Mouse (Mus musculus) MEL (cell line): ENCODE measurements around the gene Flot2. TPM values are rescaled to one million over a fixed set of nuclear protein-coding genes. Genes with fewer than 3 reads are reported as not detected.

Experiments used
- DNase-seq: peaks from one replicate; pipeline ENCODE4 v3.0.0; 2011; ENCODE audit warnings: low read depth, low spot score
- H3K27ac ChIP-seq: 2 replicates; pipeline ENCODE4 v1.5.1; 2012; ENCODE audit warnings: low read depth, mild to moderate bottlenecking, control low read depth, low read length, moderate library complexity; ENCODE audit not compliant: control insufficient read depth
- H3K27me3 ChIP-seq, 2 experiments: fragments of 150-350 bp in 1 of 2; sonication (generic) in 1 of 2; 2 replicates each; pipeline ENCODE4 v1.6.1; 2012; ENCODE audit warnings: low read length in 2 of 2, mild to moderate bottlenecking in 2 of 2, improper control_type of control experiment in 1 of 2, moderate library complexity in 1 of 2; ENCODE audit not compliant: insufficient read depth in 2 of 2, control insufficient read depth in 1 of 2
- H3K36me3 ChIP-seq, 2 experiments: 2 replicates each; pipeline ENCODE4 v1.6.1; 2012 to 2014; ENCODE audit warnings: low read length in 2 of 2, improper control_type of control experiment in 1 of 2, inconsistent platforms in 1 of 2, mild to moderate bottlenecking in 1 of 2; ENCODE audit not compliant: insufficient read depth in 2 of 2, control insufficient read depth in 1 of 2
- H3K4me1 ChIP-seq, 2 experiments: fragments of 150-350 bp in 1 of 2; sonication (generic) in 1 of 2; 2 replicates each; pipeline ENCODE4 v1.6.1; 2012; ENCODE audit warnings: low read length in 2 of 2, improper control_type of control experiment in 1 of 2, mild to moderate bottlenecking in 1 of 2; ENCODE audit not compliant: insufficient read depth in 2 of 2, control insufficient read depth in 1 of 2
- H3K4me3 ChIP-seq, 2 experiments: fragments of 150-350 bp in 1 of 2; sonication (generic) in 1 of 2; 2 replicates each; pipeline ENCODE4 v1.5.1; 2012; ENCODE audit warnings: low read depth in 2 of 2, low read length in 2 of 2, mild to moderate bottlenecking in 2 of 2, moderate library complexity in 2 of 2, control low read depth in 1 of 2, improper control_type of control experiment in 1 of 2; ENCODE audit not compliant: control insufficient read depth in 1 of 2, insufficient read depth in 1 of 2
- H3K79me2 ChIP-seq: 2 replicates; pipeline ENCODE4 v1.6.1; 2012; ENCODE audit warnings: mild to moderate bottlenecking, low read length, moderate library complexity; ENCODE audit not compliant: control insufficient read depth, poor library complexity, insufficient read depth
- H3K9ac ChIP-seq: 2 replicates; pipeline ENCODE4 v1.6.1; 2012; ENCODE audit warnings: low read depth, mild to moderate bottlenecking, control low read depth, low read length, moderate library complexity; ENCODE audit not compliant: control insufficient read depth, poor library complexity, severe bottlenecking
- H3K9me3 ChIP-seq: fragments of 150-350 bp; sonication (generic); replicated peaks from 2 replicates; pipeline ENCODE4 v1.6.1; 2012; ENCODE audit warnings: mild to moderate bottlenecking, low read length, improper control_type of control experiment, moderate library complexity; ENCODE audit not compliant: insufficient read depth
- MEF2A ChIP-seq: IDR thresholded peaks from 2 replicates; pipeline ENCODE4 v1.6.1; 2014; ENCODE audit warnings: low read depth, mild to moderate bottlenecking, inconsistent platforms, low read length, improper control_type of control experiment; ENCODE audit not compliant: poor library complexity, insufficient replicate concordance, severe bottlenecking; ENCODE audit errors: extremely low read depth
- MXI1 ChIP-seq: IDR thresholded peaks from 2 replicates; pipeline ENCODE4 v1.6.1; 2011; ENCODE audit warnings: mild to moderate bottlenecking, low read depth, low read length, improper control_type of control experiment
- MYB ChIP-seq: IDR thresholded peaks from 2 replicates; pipeline ENCODE4 v1.6.1; 2011; ENCODE audit warnings: mild to moderate bottlenecking, low read depth, low read length, improper control_type of control experiment
- POLR2AphosphoS2 ChIP-seq: IDR thresholded peaks from 2 replicates; pipeline ENCODE4 v1.6.1; 2011; ENCODE audit warnings: low read length, improper control_type of control experiment
- RAD21 ChIP-seq: IDR thresholded peaks from 2 replicates; pipeline ENCODE4 v1.6.1; 2011; ENCODE audit warnings: mild to moderate bottlenecking, low read depth, low read length, improper control_type of control experiment
- ZNF384 ChIP-seq: IDR thresholded peaks from 2 replicates; pipeline ENCODE4 v1.6.1; 2012; ENCODE audit warnings: low read depth, mild to moderate bottlenecking, inconsistent platforms, low read length, improper control_type of control experiment
- polyA plus RNA-seq, 2 experiments: library from polyadenylated mRNA; stranded (reverse) in 1 of 2; unstranded in 1 of 2; fragments of >175 nt in 1 of 2; fragments of >200 nt in 1 of 2; gene quantifications; 2 replicates each; pipeline versions ENCODE4 v1.2.1 to v1.2.4; 2012; ENCODE audit warnings: low replicate concordance in 2 of 2, low read depth in 1 of 2; ENCODE audit not compliant: insufficient read length in 2 of 2, insufficient read depth in 1 of 2, missing spikeins in 1 of 2
- total RNA-seq: library from RNA; depleted of rRNA; stranded (reverse); fragments of 300-350 nt; gene quantifications from 2 replicates; pipeline ENCODE4 v1.2.3, GENCODE M21; 2012; rRNA removed

Gene Flot2
- total RNA-seq: 0.08 TPM in 1 of 2 replicates, not detected in the other
- polyA plus RNA-seq: under 1 TPM in 1 of 2 experiments, not detected in 1; 0.15 TPM

DNA sequence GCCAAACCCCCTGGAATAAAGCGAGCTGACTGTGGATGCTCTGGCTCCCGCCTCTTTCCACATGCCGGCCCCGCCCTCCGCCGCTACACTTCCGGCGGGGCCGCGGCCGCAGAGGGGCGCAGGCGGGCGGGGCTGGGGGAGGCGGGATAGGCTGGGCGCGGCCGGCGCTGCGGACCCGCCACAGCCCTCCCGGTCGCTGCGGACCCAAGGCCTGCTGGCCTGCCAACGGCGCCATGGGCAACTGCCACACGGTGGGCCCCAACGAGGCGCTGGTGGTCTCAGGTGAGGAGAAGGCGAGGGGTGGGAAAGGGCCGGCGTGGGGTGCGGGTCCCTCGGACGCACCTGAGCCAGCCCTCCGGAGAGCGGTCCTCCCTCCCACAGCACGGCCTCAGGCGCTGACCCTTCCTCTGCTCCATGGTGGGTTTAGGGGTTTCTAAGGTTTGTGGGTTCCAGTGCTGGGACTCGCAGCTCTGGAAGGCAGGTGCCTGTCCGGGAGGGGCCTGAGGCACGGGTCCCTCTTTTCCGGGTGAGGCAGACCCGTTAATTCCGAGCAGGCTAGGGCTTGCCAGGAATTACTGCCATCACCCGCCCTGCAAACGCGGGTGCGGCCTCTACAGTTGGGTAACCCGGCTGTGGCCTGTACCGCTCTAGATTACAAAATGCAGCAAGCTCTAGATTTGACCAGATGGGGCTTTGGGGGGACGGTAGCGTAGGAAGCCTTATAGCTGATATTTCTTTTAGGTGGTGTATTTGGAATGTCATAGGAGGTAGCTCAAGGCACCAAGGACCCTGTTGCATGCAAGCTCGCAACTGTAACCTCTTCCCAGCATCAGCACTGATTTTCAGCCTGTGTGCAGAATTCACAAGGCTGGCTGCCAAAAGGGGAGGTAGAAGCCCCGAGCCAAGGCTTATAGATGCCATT lies at the start of gene Flot2:
Gene Flot2, plus strand, starts transcription at position 101 of the 922 bp plus-strand sequence.
- Histone ChIP-seq H3K9ac (no peak within 1 kb of the TSS), H3K9me3 (no peaks in the 10 kb centered on the region), H3K27me3 (no peaks in the 10 kb centered on the region), H3K4me3 (no peak within 1 kb of the TSS), H3K27ac (no peak within 1 kb of the TSS), H3K79me2 (no peaks in the 10 kb centered on the region), H3K4me1 (peaks cover 2 to 3% of the 10 kb centered on the region in 2 experiments; a peak in 2 of 4 replicates), H3K36me3 (peaks cover 0 to 4% of the 10 kb centered on the region in 2 experiments; a peak in 2 of 4 replicates)
- DNase-seq: no peak
- TF ChIP-seq MEF2A (no peak), RAD21 (no peak)

DNA sequence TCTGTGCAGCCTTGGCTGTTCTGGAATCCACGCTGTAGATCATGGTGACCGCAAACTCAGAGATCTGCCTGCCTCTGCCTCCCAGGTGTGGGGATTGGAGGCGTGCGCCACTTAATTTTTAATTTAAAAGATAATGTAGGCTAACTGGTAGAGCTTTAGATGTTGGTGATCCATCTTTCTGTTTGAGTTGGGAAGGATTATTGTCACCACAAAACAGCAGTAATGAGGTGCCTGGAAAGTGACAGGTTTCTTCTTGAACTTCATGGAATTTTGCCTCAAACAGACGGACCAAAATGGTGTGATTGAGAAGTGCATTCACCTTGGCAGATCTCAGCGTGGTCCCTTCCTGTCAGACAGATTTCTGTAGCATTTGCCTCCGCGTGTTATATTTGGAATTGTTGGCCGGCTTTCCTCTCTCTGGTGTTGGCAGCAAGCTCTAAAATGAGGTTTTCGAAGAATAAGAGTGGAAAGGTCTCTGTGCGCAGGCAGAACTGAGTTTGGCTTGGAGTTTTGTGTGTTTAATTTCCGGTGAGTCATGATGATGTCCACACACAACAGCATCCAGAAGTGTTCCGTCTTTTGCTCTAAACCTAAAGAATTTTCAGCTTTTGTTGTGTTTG lies 48.5 kb upstream of the Flot2 start:
- TF ChIP-seq POLR2AphosphoS2 (peak; percentile 55; the same call in 1 of the 2 replicates), MYB (no peak)
- Histone ChIP-seq H3K27ac (no peak overlapping the region), H3K27me3 (no peaks in the 10 kb centered on the region), H3K4me3 (no peak overlapping the region), H3K9ac (no peak overlapping the region), H3K79me2 (peaks cover 62% of the 10 kb centered on the region), H3K36me3 (peaks cover 24 to 37% of the 10 kb centered on the region in 2 experiments), H3K4me1 (peaks cover 0 to 9% of the 10 kb centered on the region in 2 experiments; a peak in 2 of 4 replicates), H3K9me3 (no peaks in the 10 kb centered on the region)
- DNase-seq: no peak

DNA sequence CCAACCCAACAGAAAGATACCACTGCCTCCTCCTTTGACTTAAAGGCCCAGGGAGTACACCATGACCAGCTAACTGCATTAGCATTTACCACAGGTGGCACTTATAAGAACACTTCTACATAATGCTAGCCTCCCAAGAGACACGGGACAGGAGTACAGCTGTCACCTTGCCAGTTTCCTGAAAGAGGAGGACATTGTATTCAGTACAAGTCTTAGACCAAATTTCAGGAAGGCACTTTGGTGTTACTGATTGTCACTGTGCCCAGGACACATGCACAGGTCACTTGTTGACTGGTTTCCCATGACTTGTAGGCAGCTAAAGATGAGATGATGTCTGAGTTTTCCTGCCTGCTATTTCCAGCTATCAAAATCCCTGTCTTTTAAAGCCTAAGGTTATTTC lies 42.2 kb upstream of the Flot2 start:
- H3K9ac ChIP-seq: no peak overlapping the region
- H3K4me1 ChIP-seq: no peaks in the 10 kb centered on the region
- H3K4me3 ChIP-seq: no peak overlapping the region
- H3K27ac ChIP-seq: no peak overlapping the region
- no peak for DNase-seq
- no peak for TF ChIP-seq MEF2A
- no peak for TF ChIP-seq ZNF384
- TF ChIP-seq MXI1: no peak
- TF ChIP-seq, all 39 proteins: peak for 0
- no peaks in the 10 kb centered on the region for H3K9me3 ChIP-seq
- peaks cover 0 to 47% of the 10 kb centered on the region in 2 experiments; a peak in 2 of 4 replicates for H3K36me3 ChIP-seq
- peaks cover 30% of the 10 kb centered on the region for H3K79me2 ChIP-seq
- H3K27me3 ChIP-seq: no peaks in the 10 kb centered on the region
